Mouse (Mus musculus) MEL-GATA-1-ER (cell line): ENCODE measurements at regions not wholly inside any gene's neighbourhood (a gene's known extent, or its start where the extent isn't known, plus 50 kb on each side); places are given as distances from the start of the nearest gene placed in this dataset.
"Not testable (repeated sequence)": the region's sequence is repeated elsewhere in the genome, so short reads cannot be mapped to it uniquely, and the experiment has no call there.

Source experiments
- DNase-seq: peaks from one replicate; pipeline ENCODE4 v3.0.0-alpha.2; 2012; ENCODE audit warnings: low read depth; ENCODE audit errors: extremely low read depth

DNA sequence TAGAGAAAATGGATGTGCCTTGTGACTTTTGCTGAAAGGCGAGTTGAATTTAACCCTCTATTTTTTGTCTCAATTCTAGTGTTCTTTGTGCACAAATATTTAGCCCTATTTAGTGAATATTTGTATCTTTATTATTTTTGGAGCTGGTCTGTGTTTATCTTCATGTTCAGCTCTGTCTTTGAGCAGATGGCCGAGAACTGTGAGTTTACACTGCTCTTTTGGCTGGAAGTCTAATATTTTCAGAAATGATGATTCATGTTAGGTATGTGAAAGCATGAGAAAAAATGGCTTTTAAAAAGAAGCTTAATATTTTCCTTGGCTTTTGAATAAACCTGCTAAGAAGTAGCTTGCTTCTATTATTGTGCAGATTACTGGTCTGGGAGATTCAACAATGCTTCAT is 505.4 kb downstream of the Sema5a start:
- no peak for DNase-seq

DNA sequence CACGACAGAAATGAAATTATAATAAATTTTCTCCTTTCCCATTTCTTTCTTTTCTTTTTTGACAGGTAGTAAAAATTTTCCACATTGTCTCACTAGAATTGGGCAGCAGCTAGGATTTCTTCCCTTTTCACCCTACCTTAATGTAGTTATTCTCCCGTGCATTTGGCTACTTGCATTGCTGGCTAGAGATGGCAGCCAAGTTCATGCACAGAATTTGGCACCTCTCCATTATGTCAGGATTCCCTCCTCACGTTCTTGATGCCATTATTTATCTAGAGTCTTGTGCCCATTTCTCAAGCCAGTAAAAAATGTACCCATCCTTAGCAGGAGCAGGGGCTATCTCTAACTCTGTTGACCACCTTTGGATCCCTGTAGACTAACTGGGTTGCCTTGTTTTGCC is 507.4 kb downstream of the Sema5a start:
- DNase-seq = no peak

GRCm38 (mm10) chr15:32760141-32760540 is 515.5 kb downstream of the Sema5a start:
- no peak for DNase-seq

DNA sequence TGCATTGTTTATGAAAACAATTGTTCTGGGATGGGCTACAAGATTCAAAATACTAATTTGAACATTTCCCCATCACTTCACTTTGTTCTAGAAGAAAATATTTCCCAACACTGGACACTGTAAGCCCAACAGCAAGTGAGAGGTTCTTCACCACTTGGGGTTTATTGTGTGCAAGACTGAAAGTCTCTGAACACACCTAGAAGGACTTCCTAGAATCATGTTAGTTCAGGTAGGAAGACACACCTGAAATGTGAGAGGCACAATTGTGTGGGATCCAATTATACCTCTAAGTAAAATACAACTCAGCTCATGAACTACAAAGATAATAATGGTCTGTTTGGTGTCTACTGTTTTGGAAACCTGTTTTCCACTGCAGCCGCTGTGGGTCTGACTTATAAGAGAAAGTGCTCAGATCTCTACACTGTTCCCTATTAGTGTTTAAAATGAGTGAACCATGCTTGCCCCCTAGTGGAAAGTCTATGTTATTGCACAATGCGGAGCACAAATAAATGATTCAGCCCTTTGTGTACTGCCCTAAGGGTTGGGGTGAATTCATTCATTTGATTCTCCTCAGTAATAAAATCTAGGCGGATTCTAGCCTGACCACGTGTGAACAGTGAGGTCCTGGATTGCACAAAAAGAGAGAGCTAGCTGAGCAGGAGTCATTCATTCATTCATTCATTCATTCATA is 521.5 kb downstream of the Sema5a start:
- DNase-seq = peak; percentile 22

DNA sequence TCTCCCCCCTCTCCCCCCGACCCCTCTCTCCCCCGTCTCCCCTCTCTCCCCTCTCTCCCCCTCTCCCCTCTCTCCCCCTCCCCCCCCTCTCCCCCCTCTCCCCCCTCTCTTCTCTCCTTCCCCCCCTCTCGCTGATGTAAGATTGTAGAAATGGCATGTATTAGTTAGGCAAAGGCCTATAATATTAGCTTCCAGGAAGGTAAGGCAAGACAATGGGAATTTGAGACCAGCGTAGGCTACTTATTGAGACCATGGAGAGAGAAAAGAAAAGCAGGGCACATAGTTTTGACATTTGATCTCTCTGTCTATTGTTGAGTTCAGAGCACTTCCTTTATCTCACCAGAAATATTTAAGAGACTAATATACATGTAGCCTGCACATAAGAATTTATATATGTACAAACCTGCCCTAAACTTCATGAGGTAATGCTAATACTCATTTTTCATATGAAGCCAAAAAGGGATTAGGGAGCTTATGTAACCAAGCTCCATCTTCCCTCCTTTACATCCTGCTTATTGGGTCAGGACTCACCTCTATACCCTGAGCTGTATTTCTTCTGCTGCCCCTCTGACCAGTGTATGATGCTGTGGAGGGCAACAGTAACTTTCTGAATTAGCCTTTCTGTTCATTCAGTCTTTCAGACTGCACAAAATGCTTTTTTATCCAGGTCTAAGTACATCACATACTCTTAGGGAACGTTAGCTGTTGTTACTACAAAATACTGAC is 522.3 kb downstream of the Sema5a start:
- no peak for DNase-seq

DNA sequence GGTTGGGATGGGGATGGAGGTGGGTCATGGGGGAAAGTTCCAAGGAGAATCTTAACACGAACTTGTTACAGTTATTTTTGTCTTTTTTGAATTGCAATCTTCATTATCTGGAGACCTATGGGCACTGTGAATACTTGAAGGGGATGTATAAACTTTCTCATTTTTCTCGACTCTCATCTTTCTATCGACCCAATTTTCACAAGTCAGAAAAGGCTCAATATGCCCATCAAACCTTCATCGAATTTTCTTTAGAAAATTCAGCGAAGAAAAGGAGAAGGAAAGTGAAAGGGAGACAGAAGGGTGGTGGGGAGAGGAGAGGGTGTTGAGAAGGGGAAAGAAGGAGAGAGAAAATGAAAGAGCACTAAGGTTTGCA is 533.6 kb downstream of the Sema5a start:
- DNase-seq = not testable (repeated sequence)

DNA sequence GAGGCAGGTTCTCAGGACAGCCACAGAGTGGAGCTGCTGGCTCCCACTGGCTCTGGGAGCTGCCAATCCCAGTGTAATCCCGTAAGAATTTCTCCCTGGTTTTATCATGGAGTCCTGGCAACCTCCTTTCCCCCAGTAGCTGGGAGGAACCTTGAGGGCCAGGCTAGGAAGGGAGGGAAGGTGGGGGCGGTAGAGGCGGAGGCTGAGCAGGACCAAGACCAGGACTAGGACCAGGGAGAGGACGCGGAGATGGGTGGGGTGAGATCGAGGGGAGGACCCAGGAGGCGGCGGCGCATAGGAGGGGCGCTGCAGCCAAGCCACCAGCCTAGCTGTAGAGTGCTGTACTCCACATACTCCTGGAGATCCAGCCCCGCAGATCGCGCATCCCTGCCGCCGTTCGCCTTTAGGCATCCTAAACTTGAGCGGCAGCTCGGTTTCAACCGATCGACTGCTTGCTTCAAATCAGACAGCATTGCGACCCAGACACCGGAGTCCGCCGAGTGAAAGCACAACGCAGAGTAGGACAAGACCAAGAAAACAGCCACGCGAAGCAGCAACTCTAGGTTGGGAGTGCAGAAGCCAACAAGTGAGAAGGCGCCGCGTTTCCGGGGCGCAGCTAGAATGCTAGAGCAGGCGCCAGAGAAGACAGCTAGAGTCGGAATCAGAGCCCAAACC is 534.1 kb downstream of the Sema5a start:
- DNase-seq = not testable (repeated sequence)

DNA sequence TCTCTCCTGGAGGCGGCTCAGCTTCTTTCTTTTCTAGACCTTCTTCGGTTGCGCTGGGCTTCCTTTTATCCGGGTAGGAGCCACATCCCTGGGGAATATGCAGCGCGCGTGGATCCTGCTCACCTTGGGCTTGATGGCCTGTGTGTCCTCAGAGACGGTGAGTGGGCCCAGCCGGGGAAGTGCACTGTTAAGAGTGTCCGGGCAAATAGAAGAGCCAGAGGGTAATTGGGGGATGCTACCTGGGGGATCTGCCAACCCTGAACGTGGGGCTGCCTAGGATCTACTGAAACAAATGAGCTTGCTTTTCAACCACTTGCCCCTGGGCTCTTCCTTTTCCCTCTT is 534.6 kb downstream of the Sema5a start:
- not testable (repeated sequence) for DNase-seq

GRCm38 (mm10) chr15:32781609-32782008 is 537.0 kb downstream of the Sema5a start:
- not testable (repeated sequence) for DNase-seq

- DNase-seq = no peak
Observed at GRCm38 (mm10) chr15:32799222-32799621, 554.6 kb downstream of the Sema5a start.

GRCm38 (mm10) chr15:32810849-32811632 is 566.4 kb downstream of the Sema5a start:
- DNase-seq = no peak

DNA sequence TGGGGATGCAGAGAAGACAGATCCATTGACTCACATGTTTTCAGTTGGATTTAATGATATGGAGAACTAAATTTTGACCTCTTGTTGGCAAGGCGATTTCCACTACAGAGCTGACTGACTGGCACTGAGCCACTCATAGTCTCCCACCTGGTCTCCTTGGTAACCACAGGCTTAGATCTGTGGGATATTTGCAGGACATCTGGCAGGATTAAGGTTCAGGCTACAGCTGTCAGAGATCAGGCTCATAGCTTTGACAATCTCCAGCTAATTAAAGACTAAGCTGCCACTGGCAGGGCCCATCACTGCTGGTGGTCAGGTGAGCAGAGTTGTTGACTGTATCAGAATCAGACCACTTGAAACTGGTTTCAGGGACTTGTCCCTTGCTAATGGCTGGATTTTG is 595.4 kb downstream of the Sema5a start:
- no peak for DNase-seq
